Mouse (Mus musculus) lung, postnatal 36 days (tissue): ENCODE measurements around the gene Tbc1d9.
"Not testable (repeated sequence)": the region's sequence is repeated elsewhere in the genome, so short reads cannot be mapped to it uniquely, and the experiment has no call there.

Experiments used
- DNase-seq: peaks from one replicate; pipeline ENCODE4 v3.0.0; 2022; ENCODE audit warnings: mixed read lengths

Gene Tbc1d9

GRCm38 (mm10) chr8:83239341-83239740 lies 74.2 kb downstream of the Tbc1d9 start:
- no peak for DNase-seq

GRCm38 (mm10) chr8:83244151-83244550 lies 79.0 kb downstream of the Tbc1d9 start:
- no peak for DNase-seq

GRCm38 (mm10) chr8:83250858-83251257 lies 85.7 kb downstream of the Tbc1d9 start:
- no peak for DNase-seq

GRCm38 (mm10) chr8:83251362-83252246 lies 86.5 kb downstream of the Tbc1d9 start:
- no peak for DNase-seq

GRCm38 (mm10) chr8:83252791-83253190 lies 87.6 kb downstream of the Tbc1d9 start:
- no peak for DNase-seq

GRCm38 (mm10) chr8:83257631-83258030 lies 92.5 kb downstream of the Tbc1d9 start:
- DNase-seq: no peak

- DNase-seq: peak; percentile 54
Measured at GRCm38 (mm10) chr8:83260418-83261215, 95.5 kb downstream of the Tbc1d9 start.

- DNase-seq: no peak
Measured at GRCm38 (mm10) chr8:83271172-83271571, 106.0 kb downstream of the Tbc1d9 start.

- DNase-seq: peak; percentile 37
Measured at GRCm38 (mm10) chr8:83272464-83272863, 107.3 kb downstream of the Tbc1d9 start.

GRCm38 (mm10) chr8:83274470-83274869 lies 109.3 kb downstream of the Tbc1d9 start:
- no peak for DNase-seq

- no peak for DNase-seq
Measured at GRCm38 (mm10) chr8:83278431-83278830, 113.3 kb downstream of the Tbc1d9 start.

GRCm38 (mm10) chr8:83285391-83285790 lies 120.2 kb downstream of the Tbc1d9 start:
- no peak for DNase-seq

- DNase-seq: no peak
Measured at GRCm38 (mm10) chr8:83290176-83290575, 125.0 kb downstream of the Tbc1d9 start, which contains the start of gene Ucp1. TSS of gene Ucp1 (plus strand) at chr8:83290352.

- no peak for DNase-seq
Measured at GRCm38 (mm10) chr8:83297375-83297774, 132.2 kb downstream of the Tbc1d9 start.

- peak; percentile 22 for DNase-seq
Measured at GRCm38 (mm10) chr8:83300135-83300534, 135.0 kb downstream of the Tbc1d9 start.

- no peak for DNase-seq
Measured at GRCm38 (mm10) chr8:83304946-83305345, 139.8 kb downstream of the Tbc1d9 start.

- no peak for DNase-seq
Measured at GRCm38 (mm10) chr8:83309836-83310235, 144.7 kb downstream of the Tbc1d9 start.

GRCm38 (mm10) chr8:83315084-83315483 lies 149.9 kb downstream of the Tbc1d9 start:
- not testable (repeated sequence) for DNase-seq

GRCm38 (mm10) chr8:83315691-83316090 lies 150.5 kb downstream of the Tbc1d9 start:
- no peak for DNase-seq

- DNase-seq: no peak
Measured at GRCm38 (mm10) chr8:83320543-83320942, 155.4 kb downstream of the Tbc1d9 start.

GRCm38 (mm10) chr8:83322374-83322773 lies 157.2 kb downstream of the Tbc1d9 start:
- no peak for DNase-seq
